16 mouse cellular contexts compared by ENCODE assay signal in the genomic region with DNA sequence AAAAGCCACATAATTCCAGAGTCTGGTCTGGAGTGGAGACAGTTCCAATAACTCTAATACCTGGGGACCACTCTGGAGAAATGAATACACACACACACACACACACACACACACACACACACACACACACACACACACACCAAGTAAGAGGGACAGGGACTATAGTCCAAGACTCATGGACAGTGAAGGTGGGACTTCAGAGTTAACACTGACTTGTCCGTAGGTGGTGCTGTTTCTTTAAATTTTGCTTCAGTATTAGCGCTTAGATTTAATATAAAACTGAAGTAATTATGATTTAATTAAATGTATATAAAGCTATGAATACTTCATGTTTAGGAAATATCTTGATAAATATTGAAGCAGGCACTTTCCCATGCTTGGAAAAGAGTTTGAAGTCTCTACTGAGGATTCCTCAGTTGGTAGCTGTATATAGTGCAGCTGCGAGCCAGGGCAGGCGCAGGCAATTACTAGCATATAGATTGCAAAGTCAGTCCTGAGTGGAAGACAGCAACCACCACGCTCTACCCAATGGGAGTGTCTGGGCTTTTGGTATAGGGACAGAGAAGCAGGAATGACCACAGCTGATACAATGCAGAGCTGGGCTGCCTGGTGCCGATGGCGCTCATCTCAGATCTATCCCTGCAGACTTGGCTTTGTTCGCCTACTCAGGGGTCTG.
DNase-seq lines count a peak whose midpoint lies in the region; ATAC-seq and TF ChIP-seq lines count a peak whose summit lies in the region.
"Had no signal": no experiment of that assay in that cellular context is flagged by ENCODE, and none has a peak within 500 bp of the region (broad histone marks: within the 10 kb centered on the region; RNA-seq: fewer than 3 reads in every experiment).

No protein-coding gene starts in this region.

- 82% methylated on average over 8 of the region's 8 CpGs for WGBS in forebrain, postnatal 0 days
- WGBS in forebrain, embryonic 14.5 days = 78% methylated on average over 8 of the region's 8 CpGs
- WGBS in intestine, embryonic 15.5 days = 79% methylated on average over 8 of the region's 8 CpGs
- 82% methylated on average over 8 of the region's 8 CpGs for WGBS in intestine, embryonic 16.5 days
- WGBS in midbrain, embryonic 15.5 days = 80% methylated on average over 8 of the region's 8 CpGs
- WGBS in midbrain, embryonic 10.5 days = 85% methylated on average over 8 of the region's 8 CpGs
- WGBS in neural tube, embryonic 15.5 days = 74% methylated on average over 8 of the region's 8 CpGs

- no peak overlapping the region for H3K4me3 ChIP-seq in forebrain, postnatal 0 days (ENCODE audit: low read depth, low read length)
- no peak overlapping the region for H3K4me3 ChIP-seq in forebrain, embryonic 14.5 days (ENCODE audit: low read depth, low read length)
- no peak overlapping the region for H3K4me3 ChIP-seq in intestine, embryonic 15.5 days (replicated peaks)
- H3K4me3 ChIP-seq in intestine, embryonic 16.5 days (ENCODE audit: low read length) = no peak overlapping the region
- H3K4me3 ChIP-seq in midbrain, embryonic 15.5 days = no peak overlapping the region
- H3K4me3 ChIP-seq in midbrain, embryonic 10.5 days = no peak overlapping the region
- no peak overlapping the region for H3K4me3 ChIP-seq in neural tube, embryonic 15.5 days (replicated peaks)
- H3K4me3 ChIP-seq: embryonic facial prominence, embryonic 12.5 days had no signal

- no peak overlapping the region for H3K27ac ChIP-seq in forebrain, postnatal 0 days (ENCODE audit: low read depth, low read length)
- no peak overlapping the region for H3K27ac ChIP-seq in forebrain, embryonic 14.5 days (ENCODE audit: low read depth, low read length)
- no peak overlapping the region for H3K27ac ChIP-seq in intestine, embryonic 15.5 days
- no peak overlapping the region; the same call in 1 of the 2 replicates for H3K27ac ChIP-seq in intestine, embryonic 16.5 days (ENCODE audit: low read length)
- H3K27ac ChIP-seq in midbrain, embryonic 15.5 days = no peak overlapping the region
- H3K27ac ChIP-seq in midbrain, embryonic 10.5 days (replicated peaks) = no peak overlapping the region
- no peak overlapping the region for H3K27ac ChIP-seq in neural tube, embryonic 15.5 days (replicated peaks)
- H3K27ac ChIP-seq: embryonic facial prominence, embryonic 12.5 days had no signal

- H3K36me3 ChIP-seq in forebrain, postnatal 0 days (ENCODE audit: insufficient read depth) = no peaks in the 10 kb centered on the region
- no peaks in the 10 kb centered on the region for H3K36me3 ChIP-seq in forebrain, embryonic 14.5 days (ENCODE audit: control insufficient read depth, insufficient read depth, low read length)
- no peaks in the 10 kb centered on the region for H3K36me3 ChIP-seq in intestine, embryonic 15.5 days
- no peaks in the 10 kb centered on the region for H3K36me3 ChIP-seq in intestine, embryonic 16.5 days (ENCODE audit: control insufficient read depth, insufficient read depth, low read length)
- no peaks in the 10 kb centered on the region for H3K36me3 ChIP-seq in midbrain, embryonic 15.5 days (replicated peaks)
- H3K36me3 ChIP-seq in midbrain, embryonic 10.5 days = no peaks in the 10 kb centered on the region
- H3K36me3 ChIP-seq in neural tube, embryonic 15.5 days = no peaks in the 10 kb centered on the region

- no peaks in the 10 kb centered on the region for H3K9me3 ChIP-seq in forebrain, postnatal 0 days (ENCODE audit: low read length)
- no peaks in the 10 kb centered on the region for H3K9me3 ChIP-seq in forebrain, embryonic 14.5 days (replicated peaks; ENCODE audit: control insufficient read depth, low read length)
- H3K9me3 ChIP-seq in intestine, embryonic 15.5 days = no peaks in the 10 kb centered on the region
- no peaks in the 10 kb centered on the region for H3K9me3 ChIP-seq in intestine, embryonic 16.5 days (ENCODE audit: control insufficient read depth, low read length)
- no peaks in the 10 kb centered on the region for H3K9me3 ChIP-seq in midbrain, embryonic 15.5 days
- no peaks in the 10 kb centered on the region for H3K9me3 ChIP-seq in midbrain, embryonic 10.5 days (replicated peaks)
- H3K9me3 ChIP-seq in neural tube, embryonic 15.5 days (replicated peaks) = no peaks in the 10 kb centered on the region
- H3K9me3 ChIP-seq: embryonic facial prominence, embryonic 12.5 days had no signal

- no peak for DNase-seq in forebrain, postnatal 0 days
- no peak for DNase-seq in forebrain, embryonic 14.5 days (ENCODE audit: low spot score)
- no peak for DNase-seq in midbrain, embryonic 10.5 days (ENCODE audit: low spot score)
- DNase-seq in spleen, postnatal 36 days (ENCODE audit: low spot score in 2 of 2) = no peak
- DNase-seq: adrenal gland, adult 2 months; cerebellum, adult 18-20 months; kidney, adult 11 months; kidney, postnatal 25 days; right cerebral cortex, adult 18-20 months; spleen, adult 18-20 months; thymus, postnatal 25 days had no signal

- TF ChIP-seq CTCF in forebrain, postnatal 0 days (IDR thresholded peaks at IDR 0.05; ENCODE audit: low read depth) = peak; percentile 33

- no peak for ATAC-seq in forebrain, postnatal 0 days
- no peak for ATAC-seq in forebrain, embryonic 14.5 days
- ATAC-seq in intestine, embryonic 15.5 days = peak; percentile 55; the same call in 1 of the 2 replicates
- no peak for ATAC-seq in intestine, embryonic 16.5 days
- ATAC-seq in midbrain, embryonic 15.5 days (replicated peaks) = peak; percentile 70; the same call in 1 of the 2 replicates
- peak; percentile 64; the same call in 1 of the 2 replicates for ATAC-seq in neural tube, embryonic 15.5 days (ENCODE audit: low FRiP score)

- no peak overlapping the region for H3K9ac ChIP-seq in forebrain, postnatal 0 days
- no peak overlapping the region for H3K9ac ChIP-seq in forebrain, embryonic 14.5 days (ENCODE audit: low read length)
- H3K9ac ChIP-seq in intestine, embryonic 15.5 days = no peak overlapping the region
- H3K9ac ChIP-seq in intestine, embryonic 16.5 days (ENCODE audit: low read depth, low read length) = no peak overlapping the region
- no peak overlapping the region for H3K9ac ChIP-seq in midbrain, embryonic 15.5 days
- no peak overlapping the region for H3K9ac ChIP-seq in neural tube, embryonic 15.5 days (replicated peaks)
- H3K9ac ChIP-seq: embryonic facial prominence, embryonic 12.5 days had no signal

- H3K4me2 ChIP-seq in forebrain, postnatal 0 days (ENCODE audit: low read depth) = no peak overlapping the region
- H3K4me2 ChIP-seq in forebrain, embryonic 14.5 days (ENCODE audit: low read length) = no peak overlapping the region
- H3K4me2 ChIP-seq in intestine, embryonic 15.5 days (replicated peaks) = no peak overlapping the region
- H3K4me2 ChIP-seq in intestine, embryonic 16.5 days (ENCODE audit: low read depth, low read length) = no peak overlapping the region
- H3K4me2 ChIP-seq in midbrain, embryonic 15.5 days = no peak overlapping the region
- H3K4me2 ChIP-seq in neural tube, embryonic 15.5 days = no peak overlapping the region
- H3K4me2 ChIP-seq: embryonic facial prominence, embryonic 12.5 days had no signal

- no peaks in the 10 kb centered on the region for H3K4me1 ChIP-seq in forebrain, postnatal 0 days (ENCODE audit: insufficient read depth)
- H3K4me1 ChIP-seq in forebrain, embryonic 14.5 days (ENCODE audit: control insufficient read depth, insufficient read depth, low read length) = no peaks in the 10 kb centered on the region
- H3K4me1 ChIP-seq in intestine, embryonic 15.5 days (replicated peaks) = no peaks in the 10 kb centered on the region
- peaks cover 2% of the 10 kb centered on the region; the same call in 1 of the 2 replicates for H3K4me1 ChIP-seq in intestine, embryonic 16.5 days (ENCODE audit: control insufficient read depth, insufficient read depth, low read length)
- no peaks in the 10 kb centered on the region for H3K4me1 ChIP-seq in midbrain, embryonic 15.5 days
- no peaks in the 10 kb centered on the region for H3K4me1 ChIP-seq in midbrain, embryonic 10.5 days
- H3K4me1 ChIP-seq in neural tube, embryonic 15.5 days = peaks cover 2% of the 10 kb centered on the region; the same call in 1 of the 2 replicates
- H3K4me1 ChIP-seq: embryonic facial prominence, embryonic 12.5 days had no signal

- H3K27me3 ChIP-seq in forebrain, postnatal 0 days (ENCODE audit: insufficient read depth, low read length) = no peaks in the 10 kb centered on the region
- H3K27me3 ChIP-seq in forebrain, embryonic 14.5 days (replicated peaks; ENCODE audit: control insufficient read depth, insufficient read depth, low read length) = no peaks in the 10 kb centered on the region
- H3K27me3 ChIP-seq in intestine, embryonic 15.5 days (replicated peaks) = no peaks in the 10 kb centered on the region
- H3K27me3 ChIP-seq in intestine, embryonic 16.5 days (replicated peaks; ENCODE audit: control insufficient read depth, insufficient read depth, low read length) = no peaks in the 10 kb centered on the region
- no peaks in the 10 kb centered on the region for H3K27me3 ChIP-seq in midbrain, embryonic 15.5 days (replicated peaks)
- H3K27me3 ChIP-seq in midbrain, embryonic 10.5 days (ENCODE audit: low read depth, poor library complexity, severe bottlenecking) = no peaks in the 10 kb centered on the region
- H3K27me3 ChIP-seq in neural tube, embryonic 15.5 days (replicated peaks) = no peaks in the 10 kb centered on the region
- H3K27me3 ChIP-seq: embryonic facial prominence, embryonic 12.5 days had no signal

Comparison
In these comparisons a context has a peak if more than half of its experiments do, and no peak if none do; other contexts are left out.
1. ATAC-seq: peak in intestine, embryonic 15.5 days (single experiment), midbrain, embryonic 15.5 days (single experiment) and neural tube, embryonic 15.5 days (single experiment); none in forebrain, postnatal 0 days (single experiment), forebrain, embryonic 14.5 days (single experiment) and intestine, embryonic 16.5 days (single experiment).